Mouse (Mus musculus) kidney, embryonic 14.5 days (tissue): Measurements from ENCODE around the gene Cit. TPM values are rescaled to one million over a fixed set of nuclear protein-coding genes. Genes with fewer than 3 reads are reported as not detected.

ENCODE experiments used
- ATAC-seq: fragments of 200-750 bp; cut with Nextera tagmentation; 2 replicates; pipeline ENCODE4 v1.8.0; 2017; ENCODE audit warnings: moderate number of reproducible peaks, mild to moderate bottlenecking, moderate TSS enrichment, moderate library complexity; ENCODE audit not compliant: low FRiP score, low TSS enrichment
- H3K27ac ChIP-seq: fragments of 300-500 bp; sonication (generic); 2 replicates; pipeline ENCODE4 v1.5.1; 2014; ENCODE audit warnings: low read depth, mild to moderate bottlenecking, low read length, moderate library complexity, mixed read lengths
- H3K27me3 ChIP-seq: fragments of 300-500 bp; sonication (generic); 2 replicates; pipeline ENCODE4 v1.6.1; 2014; ENCODE audit warnings: mild to moderate bottlenecking, low read length; ENCODE audit not compliant: control insufficient read depth, insufficient read depth
- H3K36me3 ChIP-seq: fragments of 300-500 bp; sonication (generic); 2 replicates; pipeline ENCODE4 v1.6.1; 2014; ENCODE audit warnings: low read length, mixed read lengths; ENCODE audit not compliant: control insufficient read depth, insufficient read depth
- H3K4me1 ChIP-seq: fragments of 300-500 bp; sonication (generic); 2 replicates; pipeline ENCODE4 v1.6.1; 2014; ENCODE audit warnings: low read length, mixed read lengths; ENCODE audit not compliant: control insufficient read depth, insufficient read depth
- H3K4me2 ChIP-seq: fragments of 300-500 bp; sonication (generic); replicated peaks from 2 replicates; pipeline ENCODE4 v1.6.1; 2014; ENCODE audit warnings: low read depth, mild to moderate bottlenecking, low read length
- H3K4me3 ChIP-seq: fragments of 300-500 bp; sonication (generic); 2 replicates; pipeline ENCODE4 v1.5.1; 2014; ENCODE audit warnings: mild to moderate bottlenecking, low read length
- H3K9ac ChIP-seq: fragments of 300-500 bp; sonication (generic); 2 replicates; pipeline ENCODE4 v1.6.1; 2014; ENCODE audit warnings: low read depth, mild to moderate bottlenecking, low read length, moderate library complexity
- H3K9me3 ChIP-seq: fragments of 300-500 bp; sonication (generic); 2 replicates; pipeline ENCODE4 v1.6.1; 2016; ENCODE audit warnings: low read length; ENCODE audit not compliant: control insufficient read depth
- WGBS: fragments of 180-500 bp; shearing (Covaris S2); extraction: QIAGEN DNeasy Blood & Tissue Kit; methylation state at CpG from one replicate; pipeline ENCODE4 v1.1.7; 2014; 5-methylcytosine and 5-hydroxymethylcytosine counted together
- polyA plus RNA-seq: library from polyadenylated mRNA; unstranded; fragments of >200 nt; fragmentation: Nextera tagmentation; extraction: Ambion mirVana; gene quantifications from 2 replicates; pipeline ENCODE4 v1.2.1, GENCODE M21; 2014

Cit gene
- polyA plus RNA-seq, 1 experiment from 2014 or later = 34.9 TPM

- 90% methylated on average over 5 of the region's 5 CpGs for WGBS
- Histone ChIP-seq H3K4me1 (no peaks in the 10 kb centered on the region), H3K4me2 (no peak overlapping the region), H3K36me3 (no peaks in the 10 kb centered on the region; the same call in 1 of the 2 replicates), H3K9me3 (no peaks in the 10 kb centered on the region), H3K27ac (no peak overlapping the region), H3K4me3 (no peak overlapping the region), H3K9ac (no peak overlapping the region), H3K27me3 (no peaks in the 10 kb centered on the region)
- ATAC-seq = no peak
Measured at GRCm38 (mm10) chr5:115915481-115915880, 70.4 kb downstream of the Cit start.

GRCm38 (mm10) chr5:115917960-115918359 lies 72.9 kb downstream of the Cit start:
- Histone ChIP-seq H3K9ac (no peak overlapping the region), H3K36me3 (no peaks in the 10 kb centered on the region), H3K27me3 (no peaks in the 10 kb centered on the region), H3K4me1 (no peaks in the 10 kb centered on the region), H3K27ac (no peak overlapping the region), H3K4me2 (no peak overlapping the region), H3K9me3 (no peaks in the 10 kb centered on the region), H3K4me3 (no peak overlapping the region)
- WGBS = 96% methylated on average over 4 of the region's 4 CpGs
- ATAC-seq = no peak

DNA sequence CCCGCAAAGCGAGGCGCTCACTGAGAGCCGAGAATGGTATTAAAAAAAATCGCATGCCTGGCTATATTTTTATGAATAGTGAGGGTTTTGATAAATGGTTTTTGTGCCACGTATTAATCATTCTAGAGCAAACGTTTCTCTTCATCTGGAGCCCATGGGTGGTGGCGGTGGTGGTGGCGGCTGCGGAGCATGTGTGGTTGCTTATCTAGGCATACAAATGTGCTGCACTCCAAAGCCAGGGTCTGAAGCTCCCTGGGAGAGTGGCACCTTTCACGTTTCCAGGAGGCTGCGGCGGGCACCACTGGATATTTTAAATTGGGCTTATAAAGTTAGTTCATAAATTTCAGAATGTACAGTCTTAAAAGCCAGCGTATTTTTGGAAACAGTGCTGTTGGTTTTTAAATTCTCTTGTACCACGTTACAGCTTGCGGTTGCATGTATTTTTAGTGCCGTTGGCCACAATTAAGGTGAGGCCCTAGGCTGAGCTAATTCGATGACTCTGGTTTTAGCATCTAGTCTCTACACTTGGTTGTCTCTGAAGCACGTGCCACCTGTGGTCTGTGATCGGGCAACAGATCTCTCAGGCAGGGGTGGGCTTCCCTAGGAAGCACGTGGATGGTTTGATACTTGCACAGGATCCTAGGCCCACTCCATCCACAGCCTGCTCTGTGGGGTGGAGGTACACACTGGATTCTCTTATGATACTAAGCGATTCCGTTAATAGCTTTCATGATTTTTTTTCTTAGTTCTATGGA lies 73.7 kb downstream of the Cit start:
- no peak for ATAC-seq
- no peaks in the 10 kb centered on the region for H3K27me3 ChIP-seq
- WGBS = 91% methylated on average over 23 of the region's 23 CpGs
- H3K4me1 ChIP-seq = no peaks in the 10 kb centered on the region
- no peaks in the 10 kb centered on the region for H3K36me3 ChIP-seq
- no peaks in the 10 kb centered on the region for H3K9me3 ChIP-seq
- H3K4me2 ChIP-seq = no peak overlapping the region
- no peak overlapping the region for H3K9ac ChIP-seq
- no peak overlapping the region for H3K27ac ChIP-seq
- no peak overlapping the region for H3K4me3 ChIP-seq

- Histone ChIP-seq H3K4me3 (no peak overlapping the region), H3K27ac (no peak overlapping the region), H3K4me2 (no peak overlapping the region), H3K4me1 (no peaks in the 10 kb centered on the region), H3K36me3 (peaks cover under 1% of the 10 kb centered on the region; the same call in 1 of the 2 replicates), H3K9me3 (no peaks in the 10 kb centered on the region), H3K27me3 (no peaks in the 10 kb centered on the region), H3K9ac (no peak overlapping the region)
- no peak for ATAC-seq
- 49% methylated on average over 9 of the region's 9 CpGs for WGBS
Measured at GRCm38 (mm10) chr5:115921990-115922389, 76.9 kb downstream of the Cit start.

GRCm38 (mm10) chr5:115924946-115925345 lies 79.9 kb downstream of the Cit start:
- 71% methylated on average over 7 of the region's 7 CpGs for WGBS
- Histone ChIP-seq H3K4me3 (no peak overlapping the region), H3K36me3 (peaks cover 11% of the 10 kb centered on the region), H3K27ac (no peak overlapping the region), H3K4me2 (no peak overlapping the region), H3K4me1 (no peaks in the 10 kb centered on the region), H3K9me3 (no peaks in the 10 kb centered on the region), H3K27me3 (no peaks in the 10 kb centered on the region), H3K9ac (no peak overlapping the region)
- no peak for ATAC-seq

DNA sequence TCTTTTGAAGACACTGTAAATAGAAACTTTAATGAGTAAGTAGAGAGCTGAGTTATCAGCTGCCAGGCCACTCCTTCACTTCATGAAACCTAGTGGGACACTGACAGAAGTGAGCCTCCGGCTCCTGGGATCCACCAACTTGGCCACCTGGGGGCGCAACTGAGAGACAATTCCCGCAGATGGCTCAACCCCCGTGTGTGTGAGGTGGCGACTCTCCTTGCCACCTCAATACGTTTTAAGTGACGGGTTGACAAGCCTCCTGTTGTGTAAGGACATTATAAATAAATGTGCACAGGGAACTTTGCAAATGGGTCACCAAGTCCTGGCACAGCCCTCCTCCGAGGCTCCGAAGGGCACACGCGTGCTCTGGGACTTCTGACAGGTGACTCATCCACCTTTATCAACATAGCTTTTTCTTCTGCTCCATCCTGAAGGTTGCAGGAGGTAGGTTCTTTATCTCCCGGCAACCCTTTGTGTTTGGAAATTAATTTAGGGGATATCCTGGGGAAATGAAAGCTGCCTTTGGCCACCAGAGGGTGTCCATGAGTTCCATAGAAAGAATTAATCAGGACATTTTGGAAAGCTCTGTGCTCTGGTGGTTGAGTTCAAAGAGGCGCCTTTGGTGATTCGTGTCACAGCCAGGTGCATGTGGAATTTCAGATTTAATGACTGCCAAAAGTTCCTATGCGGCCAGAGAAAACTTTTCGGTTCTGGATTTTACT lies 83.9 kb downstream of the Cit start:
- Histone ChIP-seq H3K27ac (no peak overlapping the region), H3K4me2 (no peak overlapping the region), H3K27me3 (no peaks in the 10 kb centered on the region), H3K9ac (no peak overlapping the region), H3K4me1 (no peaks in the 10 kb centered on the region), H3K36me3 (peaks cover 41% of the 10 kb centered on the region), H3K9me3 (peaks cover 6% of the 10 kb centered on the region), H3K4me3 (no peak overlapping the region)
- WGBS = 78% methylated on average over 16 of the region's 16 CpGs
- ATAC-seq = no peak

- ATAC-seq = no peak
- WGBS = 93% methylated on average over 11 of the region's 11 CpGs
- Histone ChIP-seq H3K4me3 (no peak overlapping the region), H3K4me1 (no peaks in the 10 kb centered on the region), H3K9me3 (peaks cover 6% of the 10 kb centered on the region), H3K4me2 (no peak overlapping the region), H3K27ac (no peak overlapping the region), H3K27me3 (no peaks in the 10 kb centered on the region), H3K9ac (no peak overlapping the region), H3K36me3 (peaks cover 51% of the 10 kb centered on the region)
Measured at GRCm38 (mm10) chr5:115932325-115932724, 87.2 kb downstream of the Cit start.

DNA sequence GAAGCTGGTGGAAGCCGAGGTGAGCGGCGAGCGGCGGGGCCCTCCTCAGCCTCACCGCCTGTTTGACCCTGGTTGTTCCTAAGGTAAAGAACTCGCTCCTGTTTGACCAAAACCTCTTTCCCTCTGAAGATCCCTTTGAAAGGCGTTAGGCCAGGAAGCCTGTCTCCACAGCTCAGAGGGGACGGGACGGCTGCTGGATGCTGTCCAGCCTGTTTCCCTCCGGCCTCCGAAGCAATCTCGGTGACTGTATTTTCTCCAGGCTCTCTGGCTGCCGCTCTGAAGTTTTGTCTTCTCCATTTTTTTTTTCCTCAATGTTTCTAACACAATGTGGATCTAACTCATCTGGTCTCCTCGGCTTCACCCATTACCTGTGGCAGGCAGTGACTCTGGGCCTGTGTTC lies 91.8 kb downstream of the Cit start:
- no peak overlapping the region for H3K4me2 ChIP-seq
- no peak for ATAC-seq
- peaks cover 58% of the 10 kb centered on the region for H3K36me3 ChIP-seq
- H3K27me3 ChIP-seq = no peaks in the 10 kb centered on the region
- no peak overlapping the region for H3K4me3 ChIP-seq
- 82% methylated on average over 14 of the region's 15 CpGs for WGBS
- no peak overlapping the region for H3K27ac ChIP-seq
- H3K9ac ChIP-seq = no peak overlapping the region
- no peaks in the 10 kb centered on the region for H3K4me1 ChIP-seq
- H3K9me3 ChIP-seq = no peaks in the 10 kb centered on the region

DNA sequence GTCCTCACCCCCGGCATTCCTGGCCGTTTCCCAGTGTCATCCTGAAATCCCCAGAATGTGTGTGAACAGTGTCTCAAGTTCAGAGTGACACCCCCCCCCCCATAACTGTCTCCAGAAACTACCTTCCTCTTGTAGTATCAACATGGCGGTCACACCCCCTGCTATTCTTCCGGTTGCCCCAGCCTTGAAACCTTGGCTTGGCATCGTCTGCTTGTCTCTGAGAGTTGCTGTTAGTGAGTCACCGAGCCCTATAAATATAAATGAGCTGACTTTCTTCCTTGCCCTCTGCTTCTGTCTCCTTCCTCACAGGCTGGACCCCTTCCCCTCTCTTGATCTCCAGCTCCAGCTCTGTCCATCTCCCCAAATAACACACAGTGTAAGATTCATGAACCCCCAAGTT lies 92.5 kb downstream of the Cit start:
- no peak overlapping the region for H3K4me3 ChIP-seq
- WGBS = 93% methylated on average over 6 of the region's 6 CpGs
- H3K9me3 ChIP-seq = no peaks in the 10 kb centered on the region
- no peak for ATAC-seq
- H3K36me3 ChIP-seq = peaks cover 54% of the 10 kb centered on the region
- H3K4me1 ChIP-seq = no peaks in the 10 kb centered on the region
- no peak overlapping the region for H3K4me2 ChIP-seq
- H3K27me3 ChIP-seq = no peaks in the 10 kb centered on the region
- no peak overlapping the region for H3K27ac ChIP-seq
- no peak overlapping the region for H3K9ac ChIP-seq
